Mouse (Mus musculus): ENCODE data around the gene Smtnl2. TPM values are rescaled to one million over a fixed set of nuclear protein-coding genes. Genes with fewer than 3 reads are reported as not detected.
"Not testable (repeated sequence)": the region's sequence is repeated elsewhere in the genome, so short reads cannot be mapped to it uniquely, and the experiment has no call there.

Smtnl2 gene
- polyA plus RNA-seq (2015; fragmentation: Nextera tagmentation; extraction: Ambion mirVana), result 2.2 and 2.6 TPM in 2 replicates

DNA sequence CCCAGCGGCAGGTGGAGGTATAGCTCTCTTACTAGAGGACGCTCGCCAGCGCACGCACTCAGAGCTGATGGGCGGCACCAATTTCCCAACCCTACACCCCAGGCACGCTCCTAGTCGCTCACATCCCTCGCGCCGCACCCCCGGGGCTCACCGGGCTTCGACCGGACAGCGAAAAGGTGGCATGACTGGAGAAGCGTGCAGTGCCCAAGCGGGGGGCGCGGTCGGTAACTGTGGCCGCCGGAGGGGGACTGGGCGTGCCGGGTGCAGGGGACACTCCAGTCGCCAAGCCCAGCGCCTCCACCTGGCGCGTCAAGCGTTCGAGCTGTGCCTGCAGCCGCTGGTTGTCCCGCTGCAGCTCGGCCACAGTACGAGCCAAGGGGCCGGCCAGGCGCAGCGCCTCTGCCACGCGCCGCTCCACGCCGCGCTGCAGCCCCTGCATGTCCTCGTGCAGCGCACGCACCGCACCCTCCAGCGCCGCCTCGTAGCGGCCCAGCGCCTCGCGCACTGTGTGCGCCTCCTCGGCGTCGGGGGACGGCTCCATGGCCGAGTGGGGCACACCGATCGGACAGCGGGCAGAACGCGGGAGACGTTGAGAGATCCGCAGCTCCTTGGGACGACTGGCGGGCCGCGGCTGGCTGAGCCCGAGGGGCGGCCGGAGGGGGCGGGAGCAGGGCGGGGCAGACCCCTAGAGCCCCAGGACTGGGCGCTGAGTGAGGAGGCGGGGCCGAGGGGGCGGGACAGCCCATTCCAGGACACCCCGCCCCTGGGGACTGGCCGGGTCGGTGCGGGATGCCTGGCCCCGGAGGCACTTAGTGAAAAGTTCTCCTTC lies at the start of gene Smtnl2:
Gene Smtnl2, minus strand, starts transcription at position 621 of the 829 bp plus-strand sequence.
- H3K9ac ChIP-seq, result peak within 1 kb of the TSS; percentile 68
- peak within 1 kb of the TSS; percentile 99 for H3K4me2 ChIP-seq
- H3K9me3 ChIP-seq (replicated peaks), result no peaks in the 10 kb centered on the region
- no peaks in the 10 kb centered on the region for H3K36me3 ChIP-seq (ENCODE audit: poor library complexity, severe bottlenecking)
- WGBS, result under 1% methylated on average over 83 of the region's 86 CpGs
- H3K27me3 ChIP-seq, result peaks cover 35% of the 10 kb centered on the region
- H3K27ac ChIP-seq, result no peak within 1 kb of the TSS
- peaks cover 15% of the 10 kb centered on the region for H3K4me1 ChIP-seq
- peak within 1 kb of the TSS; percentile 58 for H3K4me3 ChIP-seq
- peak; percentile 91 for ATAC-seq

DNA sequence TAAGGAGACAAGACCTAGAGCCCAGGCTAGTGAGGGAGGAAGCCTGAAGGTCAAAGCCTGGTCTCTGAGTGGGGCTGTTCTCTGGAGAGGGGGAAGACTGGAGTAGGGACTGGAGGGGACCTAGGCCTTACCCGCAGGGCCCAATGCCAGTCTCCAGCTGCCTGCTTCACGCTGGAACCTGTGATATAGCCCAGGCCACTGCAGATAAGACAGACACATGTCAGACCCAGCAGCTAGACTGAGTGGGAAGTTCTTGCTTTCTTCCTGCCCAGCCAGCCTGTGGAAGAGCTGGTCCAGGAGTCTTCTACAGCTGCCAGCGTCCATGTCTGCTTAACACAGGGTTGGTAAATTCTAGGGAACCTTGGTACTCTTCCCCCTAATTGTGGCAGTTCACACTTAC lies 47.0 kb upstream of the Smtnl2 start:
- 90% methylated on average over 3 of the region's 3 CpGs for WGBS
- Histone ChIP-seq H3K36me3 (ENCODE audit: poor library complexity, severe bottlenecking) (peaks cover 15% of the 10 kb centered on the region; the same call in 1 of the 2 replicates), H3K9me3 (replicated peaks) (no peaks in the 10 kb centered on the region), H3K4me1 (0 out of 2 replicates have a peak, but pooled peaks cover 9% of the 10 kb centered on the region), H3K27me3 (no peaks in the 10 kb centered on the region), H3K9ac (no peak overlapping the region), H3K4me2 (no peak overlapping the region), H3K4me3 (no peak overlapping the region), H3K27ac (no peak overlapping the region)
- ATAC-seq, result no peak

DNA sequence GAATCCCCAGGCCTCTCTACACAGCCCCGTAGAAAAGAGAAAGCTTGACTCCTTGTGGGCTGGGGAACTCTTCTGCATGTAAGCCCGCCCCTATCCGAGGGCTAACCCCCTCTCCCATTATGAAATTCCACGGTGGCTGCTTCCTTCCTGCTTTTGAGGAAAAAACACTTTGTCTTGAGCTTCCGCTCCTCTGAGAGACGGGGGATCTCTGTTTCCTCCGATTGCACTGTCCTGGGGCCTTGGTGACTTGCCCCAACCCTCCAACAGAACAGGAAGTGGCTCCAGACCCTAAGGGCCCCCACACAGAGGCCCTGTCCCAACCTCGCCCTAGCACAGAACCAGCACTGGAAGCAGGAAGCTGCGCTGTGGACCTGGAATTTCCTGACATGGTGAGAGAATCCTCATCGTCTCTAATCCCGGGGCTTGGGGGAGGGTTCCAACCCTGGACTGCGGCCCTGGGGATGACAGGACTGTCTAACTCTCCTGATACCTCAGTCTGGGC lies 46.5 kb upstream of the Smtnl2 start:
- H3K9ac ChIP-seq, result no peak overlapping the region
- H3K36me3 ChIP-seq (ENCODE audit: poor library complexity, severe bottlenecking), result peaks cover 14% of the 10 kb centered on the region; the same call in 1 of the 2 replicates
- H3K4me2 ChIP-seq, result no peak overlapping the region
- H3K27me3 ChIP-seq, result no peaks in the 10 kb centered on the region
- 0 out of 2 replicates have a peak, but pooled peaks cover 9% of the 10 kb centered on the region for H3K4me1 ChIP-seq
- H3K4me3 ChIP-seq, result no peak overlapping the region
- no peaks in the 10 kb centered on the region for H3K9me3 ChIP-seq (replicated peaks)
- ATAC-seq, result no peak
- no peak overlapping the region for H3K27ac ChIP-seq
- 84% methylated on average over 12 of the region's 12 CpGs for WGBS

DNA sequence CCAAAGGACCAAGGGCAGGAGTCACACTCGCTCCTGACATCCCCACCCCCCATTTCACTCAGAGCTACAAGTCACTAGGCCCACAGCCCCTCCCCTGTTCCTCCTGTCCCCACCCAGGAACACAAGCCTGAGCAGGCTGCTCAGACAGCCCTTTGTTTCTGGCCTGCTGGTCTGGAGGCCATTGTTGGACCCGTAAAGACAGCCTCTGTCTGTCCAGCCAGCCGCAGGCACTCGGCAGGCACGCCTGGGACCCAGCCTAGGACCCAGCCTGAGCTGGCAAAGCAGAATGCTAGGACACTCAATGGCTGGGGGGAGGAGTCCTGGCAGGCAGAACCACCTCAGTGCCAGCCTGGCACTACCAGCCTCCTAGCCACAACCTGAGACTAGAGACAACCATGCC lies 44.2 kb upstream of the Smtnl2 start:
- Histone ChIP-seq H3K4me1 (0 out of 2 replicates have a peak, but pooled peaks cover 9% of the 10 kb centered on the region), H3K27me3 (no peaks in the 10 kb centered on the region), H3K9me3 (replicated peaks) (no peaks in the 10 kb centered on the region), H3K4me3 (no peak overlapping the region), H3K9ac (no peak overlapping the region), H3K4me2 (no peak overlapping the region), H3K36me3 (ENCODE audit: poor library complexity, severe bottlenecking) (peaks cover 37% of the 10 kb centered on the region), H3K27ac (no peak overlapping the region)
- ATAC-seq, result peak; percentile 41; the same call in 1 of the 2 replicates
- 34% methylated on average over 5 of the region's 5 CpGs for WGBS

DNA sequence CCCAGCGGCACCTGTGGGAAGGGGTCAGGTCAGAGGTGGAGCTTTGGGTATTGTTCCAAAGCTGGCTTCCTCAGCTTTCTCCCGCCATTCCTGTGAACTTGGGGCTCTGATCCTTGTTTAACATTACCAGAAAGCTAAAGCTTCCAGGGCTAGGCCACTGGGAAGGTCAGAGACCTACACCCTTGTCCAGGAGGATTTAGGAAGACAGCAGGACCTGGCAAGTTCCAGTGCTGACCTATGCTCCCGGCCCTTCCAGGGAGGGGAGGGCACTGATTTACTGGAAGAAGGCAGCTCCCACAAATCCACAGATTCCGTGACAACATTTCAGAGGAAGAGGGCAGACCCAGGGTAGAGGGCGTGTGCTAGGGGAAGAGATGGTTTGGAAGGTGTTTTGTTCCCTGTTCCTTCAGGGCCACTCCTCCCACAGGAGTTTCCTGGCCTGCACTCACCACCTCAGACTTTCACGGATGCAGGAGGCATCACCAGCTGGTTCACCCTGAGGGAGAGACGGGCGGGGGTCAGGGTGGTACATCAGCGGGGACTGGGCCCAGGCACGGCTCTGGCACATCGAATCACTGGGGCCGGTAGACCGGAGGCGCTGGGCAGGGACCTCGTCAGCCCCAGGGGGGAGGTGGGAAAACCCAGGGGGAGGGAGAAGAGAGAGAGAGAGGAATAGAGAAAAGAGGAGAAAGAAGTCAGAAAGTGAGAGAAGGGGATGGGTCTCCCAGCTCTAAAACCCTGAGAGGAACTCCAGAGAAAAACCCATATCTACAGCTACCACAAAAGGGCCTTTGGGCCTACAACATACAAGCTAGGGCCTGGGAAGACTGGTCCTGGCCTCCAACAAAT lies 41.8 kb upstream of the Smtnl2 start:
- no peaks in the 10 kb centered on the region for H3K9me3 ChIP-seq (replicated peaks)
- no peak overlapping the region for H3K9ac ChIP-seq
- peaks cover 61% of the 10 kb centered on the region for H3K36me3 ChIP-seq (ENCODE audit: poor library complexity, severe bottlenecking)
- H3K4me3 ChIP-seq, result no peak overlapping the region
- no peak for ATAC-seq
- 65% methylated on average over 15 of the region's 15 CpGs for WGBS
- H3K4me1 ChIP-seq, result 0 out of 2 replicates have a peak, but pooled peaks cover 9% of the 10 kb centered on the region
- no peak overlapping the region for H3K27ac ChIP-seq
- no peaks in the 10 kb centered on the region for H3K27me3 ChIP-seq
- no peak overlapping the region for H3K4me2 ChIP-seq

DNA sequence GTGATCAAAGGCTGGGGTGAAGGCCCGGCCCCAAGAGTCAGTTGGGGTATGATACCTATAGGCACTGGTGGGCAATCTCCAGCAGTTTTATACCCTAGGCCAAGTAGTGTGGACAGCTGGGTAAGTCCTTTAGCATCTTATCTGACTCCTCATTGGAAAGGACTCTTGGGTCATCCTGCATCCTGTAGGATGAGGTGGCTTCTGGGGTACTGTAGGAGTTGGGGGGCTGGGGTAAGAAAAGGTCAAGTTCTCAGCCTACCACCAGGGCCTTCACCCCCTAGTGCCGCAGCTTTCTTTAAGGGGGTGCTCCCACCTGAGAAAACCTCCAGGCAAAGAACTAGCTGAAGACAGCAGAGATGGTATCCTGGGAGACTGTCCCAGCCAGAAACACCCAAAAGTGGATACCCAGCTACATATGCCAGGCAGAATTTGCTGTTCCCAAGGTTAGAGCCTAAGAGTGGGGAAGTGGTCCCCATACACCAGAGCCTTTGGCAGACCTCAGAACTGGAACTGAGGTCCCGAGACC lies 40.7 kb upstream of the Smtnl2 start:
- 92% methylated on average over 3 of the region's 3 CpGs for WGBS
- Histone ChIP-seq H3K4me2 (no peak overlapping the region), H3K27me3 (no peaks in the 10 kb centered on the region), H3K4me1 (0 out of 2 replicates have a peak, but pooled peaks cover 9% of the 10 kb centered on the region), H3K4me3 (no peak overlapping the region), H3K36me3 (ENCODE audit: poor library complexity, severe bottlenecking) (peaks cover 72% of the 10 kb centered on the region), H3K27ac (no peak overlapping the region), H3K9me3 (replicated peaks) (no peaks in the 10 kb centered on the region), H3K9ac (no peak overlapping the region)
- no peak for ATAC-seq

DNA sequence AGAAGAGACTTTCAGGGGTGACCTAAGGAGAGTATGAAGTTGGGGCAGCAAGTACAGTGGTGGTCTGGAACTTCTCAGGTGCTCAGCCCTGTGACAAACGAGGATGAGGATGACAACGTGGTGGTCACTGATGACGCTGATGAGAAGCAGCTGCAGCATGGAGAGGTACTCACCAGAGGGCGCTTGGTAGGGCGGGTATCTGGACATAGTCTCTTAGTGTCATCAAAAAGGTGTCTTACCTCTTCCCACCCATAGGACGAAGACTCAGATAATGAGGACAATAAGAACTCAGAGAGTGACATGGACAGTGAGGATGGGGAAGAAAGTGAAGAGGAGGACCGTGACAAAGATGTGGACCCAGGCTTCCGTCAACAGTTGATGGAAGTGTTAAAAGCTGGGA lies 36.0 kb upstream of the Smtnl2 start:
- Histone ChIP-seq H3K4me1 (peaks cover 5% of the 10 kb centered on the region), H3K4me3 (no peak overlapping the region), H3K4me2 (no peak overlapping the region), H3K9me3 (replicated peaks) (no peaks in the 10 kb centered on the region), H3K27ac (no peak overlapping the region), H3K36me3 (ENCODE audit: poor library complexity, severe bottlenecking) (peaks cover 100% of the 10 kb centered on the region), H3K9ac (no peak overlapping the region), H3K27me3 (no peaks in the 10 kb centered on the region)
- WGBS, result 85% methylated on average over 8 of the region's 8 CpGs
- ATAC-seq, result no peak

DNA sequence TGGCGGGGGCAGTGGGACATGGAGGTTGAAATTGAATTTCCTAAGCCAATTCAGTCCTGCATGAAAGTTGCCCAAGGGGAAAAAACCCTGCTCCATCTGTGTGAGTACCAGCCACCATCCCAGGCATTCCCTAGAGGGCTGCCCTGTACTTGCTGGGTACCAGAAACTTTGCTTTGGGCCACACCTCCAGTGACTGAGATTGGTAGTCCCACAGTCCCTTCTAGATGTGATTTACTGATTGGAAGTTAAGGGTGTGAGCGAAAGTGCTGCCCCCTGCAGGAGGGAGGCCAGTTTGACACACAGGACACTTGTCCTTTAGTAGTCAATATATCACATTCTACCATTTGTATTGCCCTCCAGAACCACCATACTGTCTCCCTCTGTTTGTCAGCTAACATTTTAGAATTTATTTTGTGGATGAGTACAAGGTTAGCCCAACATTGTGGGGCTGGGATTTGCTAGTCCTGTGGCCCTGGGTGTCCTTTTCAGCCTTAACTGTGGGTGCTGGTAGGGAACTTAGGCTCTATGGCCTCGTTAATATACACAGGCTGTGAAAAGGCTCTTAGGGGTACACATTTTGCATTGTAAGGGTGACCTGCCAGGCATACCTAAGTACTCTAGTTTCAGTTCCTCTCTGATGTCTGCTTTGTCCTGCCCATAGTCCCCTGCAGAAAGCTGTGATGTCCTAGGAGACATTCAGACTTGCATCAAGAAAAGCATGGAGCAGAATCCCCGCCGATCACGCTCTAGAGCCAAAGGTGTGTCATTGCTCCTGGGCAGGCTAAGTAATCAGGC lies 35.0 kb upstream of the Smtnl2 start:
- H3K36me3 ChIP-seq (ENCODE audit: poor library complexity, severe bottlenecking), result peaks cover 95% of the 10 kb centered on the region
- WGBS, result 88% methylated on average over 6 of the region's 6 CpGs
- peaks cover 15% of the 10 kb centered on the region for H3K4me1 ChIP-seq
- H3K4me2 ChIP-seq, result no peak overlapping the region
- no peaks in the 10 kb centered on the region for H3K27me3 ChIP-seq
- H3K27ac ChIP-seq, result no peak overlapping the region
- no peak overlapping the region for H3K4me3 ChIP-seq
- no peak for ATAC-seq
- no peaks in the 10 kb centered on the region for H3K9me3 ChIP-seq (replicated peaks)
- H3K9ac ChIP-seq, result no peak overlapping the region

GRCm38 (mm10) chr11:72440965-72441664 lies 29.6 kb upstream of the Smtnl2 start, which contains the start of gene Mybbp1a:
Gene Mybbp1a, plus strand, starts transcription at chr11:72441355.
- no peaks in the 10 kb centered on the region for H3K27me3 ChIP-seq
- WGBS, result 2% methylated on average over 46 of the region's 46 CpGs

DNA sequence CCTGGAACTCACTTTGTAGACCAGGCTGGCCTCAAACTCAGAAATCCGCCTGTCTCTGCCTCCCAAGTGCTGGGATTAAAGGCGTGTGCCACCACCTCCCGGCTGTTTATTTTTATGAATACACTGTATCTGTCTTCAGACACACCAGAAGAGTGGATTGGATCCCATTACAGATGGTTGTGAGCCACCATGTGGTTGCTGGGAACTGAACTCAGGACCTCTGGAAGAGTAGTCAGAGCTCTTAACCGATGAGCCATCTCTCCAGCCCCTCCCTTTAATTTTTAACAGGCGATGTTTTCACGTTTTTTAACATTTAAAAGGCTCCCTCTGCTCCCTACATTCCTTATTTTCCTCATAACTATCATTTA lies 29.1 kb upstream of the Smtnl2 start:
- peak overlapping the region; percentile 95 for H3K27ac ChIP-seq
- WGBS, result 44% methylated on average over 6 of the region's 6 CpGs
- H3K9ac ChIP-seq, result peak overlapping the region; percentile 88
- H3K4me2 ChIP-seq, result peak overlapping the region; percentile 99
- peaks cover 24% of the 10 kb centered on the region for H3K4me1 ChIP-seq
- H3K4me3 ChIP-seq, result peak overlapping the region; percentile 95
- not testable (repeated sequence) for H3K9me3 ChIP-seq (replicated peaks); ATAC-seq; H3K27me3 ChIP-seq
- H3K36me3 ChIP-seq (ENCODE audit: poor library complexity, severe bottlenecking), result peaks cover 36% of the 10 kb centered on the region

More at GRCm38 (mm10) chr11:72440965-72441664, 29.6 kb upstream of the Smtnl2 start, which contains the start of gene Mybbp1a:
- Histone ChIP-seq H3K4me2 (peak within 1 kb of the TSS; percentile 99), H3K27ac (peak within 1 kb of the TSS; percentile 95), H3K4me1 (peaks cover 19% of the 10 kb centered on the region), H3K9ac (peak within 1 kb of the TSS; percentile 88), H3K36me3 (ENCODE audit: poor library complexity, severe bottlenecking) (peaks cover 41% of the 10 kb centered on the region), H3K9me3 (replicated peaks) (no peaks in the 10 kb centered on the region), H3K4me3 (peak within 1 kb of the TSS; percentile 95)
- peak; percentile 95 for ATAC-seq

All from forebrain, embryonic 13.5 days (tissue).